Mouse (Mus musculus): ENCODE measurements around the gene Ctcf.

- no peak for TF ChIP-seq CTCF (IDR thresholded peaks at IDR 0.05; ENCODE audit: borderline replicate concordance, insufficient read depth, low read length)
- TF ChIP-seq POLR2A (IDR thresholded peaks at IDR 0.05; ENCODE audit: low read depth, low read length) = no peak
Measured at GRCm38 (mm10) chr8:105687512-105687911, 51.1 kb downstream of the Ctcf start.
